Mouse (Mus musculus): ENCODE measurements around the gene Stk39. TPM values are rescaled to one million over a fixed set of nuclear protein-coding genes. Genes with fewer than 3 reads are reported as not detected.
A peak's percentile ranks its signal among the peaks of the same experiment; 100 is the strongest.

Gene Stk39
- total RNA-seq (2012; rRNA removed) = 3.2 and 5.0 TPM in 2 replicates

DNA sequence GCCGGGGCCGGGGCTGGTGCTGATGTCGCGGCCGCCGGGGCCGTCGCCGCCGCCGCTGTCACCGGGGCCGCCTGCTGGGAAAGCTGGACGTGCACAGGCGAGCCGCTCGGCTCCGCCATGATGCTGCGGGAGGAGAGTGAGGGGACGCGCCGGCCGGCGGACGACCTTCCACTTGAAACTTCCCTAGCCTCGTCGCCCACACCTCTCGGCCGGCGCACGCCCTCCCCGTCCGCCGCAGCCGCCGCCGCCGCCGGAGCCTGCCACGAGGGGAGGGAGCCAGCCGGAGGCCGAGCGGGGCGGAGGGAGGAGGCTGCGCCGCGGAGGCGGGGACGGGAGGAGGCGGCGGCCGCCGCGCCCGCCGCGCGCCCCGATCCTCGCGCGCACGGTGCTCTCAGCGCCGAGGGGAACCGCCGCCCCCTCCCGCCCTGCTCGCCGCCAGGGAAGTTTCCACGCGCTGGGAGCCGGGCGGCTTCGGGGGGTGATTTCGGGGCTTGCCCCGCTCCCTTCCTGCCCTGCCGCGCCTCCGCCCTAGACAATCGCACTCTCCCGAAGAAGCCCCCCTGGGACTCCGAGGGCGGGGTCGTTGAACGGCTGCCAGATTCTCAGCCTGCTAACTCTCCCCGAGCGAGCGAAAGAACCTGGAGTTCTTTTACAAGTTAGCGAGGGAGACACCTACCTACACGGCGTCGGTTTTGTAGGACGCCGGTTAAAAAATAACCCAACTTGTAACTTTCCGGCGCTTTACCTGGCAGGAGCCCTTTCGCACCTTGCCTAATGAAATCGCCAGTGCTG is at the start of gene Stk39:
Gene Stk39 (minus strand): TSS at position 510 of the 792 bp plus-strand sequence.
- Histone ChIP-seq H3K4me1 (ENCODE audit: control insufficient read depth in 2 of 2, insufficient read depth in 2 of 2, low read length in 2 of 2, poor library complexity in 1 of 2) (no peaks in the 10 kb centered on the region), H3K9me3 (ENCODE audit: control insufficient read depth, insufficient read depth, low read depth, low read length) (no peaks in the 10 kb centered on the region), H3K4me3 (ENCODE audit: insufficient read depth in 1 of 2, low read depth in 1 of 2, low read length in 2 of 2, poor library complexity in 1 of 2, severe bottlenecking in 1 of 2) (peak within 1 kb of the TSS; percentile 70 to 86), H3K27ac (ENCODE audit: insufficient read depth, low read depth, low read length, poor library complexity, severe bottlenecking) (no peak within 1 kb of the TSS), H3K9ac (ENCODE audit: insufficient read depth, low read depth, low read length, poor library complexity, severe bottlenecking) (peak within 1 kb of the TSS; percentile 73), H3K36me3 (ENCODE audit: control insufficient read depth, insufficient read depth, low read length, poor library complexity, severe bottlenecking) (no peaks in the 10 kb centered on the region)
- in situ Hi-C loops (cut with MboI; ENCODE audit: low sequenced_read_pairs in 2 of 2, unreplicated experiment in 2 of 2) = no loop called here
- peak; percentile 59 for DNase-seq (ENCODE audit: low read depth, low spot score)
- TF ChIP-seq CHD2 (IDR thresholded peaks at IDR 0.05; ENCODE audit: low read depth, low read length) = no peak
- no peak for TF ChIP-seq HCFC1 (IDR thresholded peaks at IDR 0.05; ENCODE audit: borderline replicate concordance, insufficient read depth, low read length)
- no peak for TF ChIP-seq ZNF384 (IDR thresholded peaks at IDR 0.05; ENCODE audit: low read depth, low read length)
- TF ChIP-seq ZC3H11A (IDR thresholded peaks at IDR 0.05; ENCODE audit: borderline replicate concordance, low read depth, low read length) = no peak
- TF ChIP-seq MAFK (IDR thresholded peaks at IDR 0.05; ENCODE audit: insufficient read depth, low read depth, low read length) = no peak

DNA sequence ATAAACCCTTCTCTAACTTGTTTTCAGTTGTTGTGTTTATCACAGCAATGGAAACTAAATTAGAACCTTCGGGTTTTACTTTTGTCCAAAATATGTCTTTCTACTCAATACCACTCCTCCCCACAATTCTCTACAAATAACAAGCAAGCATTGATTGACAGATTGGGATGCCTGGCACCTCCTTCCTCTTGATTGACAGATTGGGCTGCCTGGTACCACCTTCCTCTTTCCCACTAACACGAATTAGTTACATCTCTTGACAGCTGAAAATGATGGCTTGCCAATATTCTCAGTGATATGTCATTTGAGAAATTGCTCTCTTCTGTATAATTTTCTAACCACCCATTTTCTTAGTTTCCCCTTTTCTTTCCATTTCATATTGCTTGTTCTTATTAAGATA is 43.3 kb upstream of the Stk39 start:
- DNase-seq (ENCODE audit: low read depth, low spot score) = no peak
- TF ChIP-seq ZNF384 (IDR thresholded peaks at IDR 0.05; ENCODE audit: low read depth, low read length) = no peak
- TF ChIP-seq MAFK (IDR thresholded peaks at IDR 0.05; ENCODE audit: insufficient read depth, low read depth, low read length) = no peak
- TF ChIP-seq ZC3H11A (IDR thresholded peaks at IDR 0.05; ENCODE audit: borderline replicate concordance, low read depth, low read length) = no peak
- no peak for TF ChIP-seq CHD2 (IDR thresholded peaks at IDR 0.05; ENCODE audit: low read depth, low read length)
- TF ChIP-seq HCFC1 (IDR thresholded peaks at IDR 0.05; ENCODE audit: borderline replicate concordance, insufficient read depth, low read length) = no peak
- in situ Hi-C loops (cut with MboI; ENCODE audit: low sequenced_read_pairs in 2 of 2, unreplicated experiment in 2 of 2) = no loop called here

DNA sequence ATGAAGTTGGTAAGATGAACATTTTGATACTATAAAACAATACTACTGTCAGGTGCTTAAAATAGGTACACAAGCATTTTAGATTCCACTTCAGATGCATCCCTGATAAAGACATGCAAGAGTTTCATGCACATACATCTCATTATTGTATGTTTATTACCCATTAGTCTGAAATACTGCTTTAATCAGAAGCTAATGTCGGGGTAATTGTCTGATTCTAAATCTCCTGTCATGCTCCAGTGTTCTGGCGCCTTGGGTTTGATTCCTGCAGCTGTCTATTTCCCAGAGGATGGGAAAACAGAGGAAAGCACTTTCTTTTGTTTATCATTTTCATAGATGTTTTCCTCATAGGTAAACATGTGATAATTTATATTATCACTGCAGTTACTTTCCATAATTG is 31.1 kb upstream of the Stk39 start:
- no peak for DNase-seq (ENCODE audit: low read depth, low spot score)
- TF ChIP-seq ZC3H11A (IDR thresholded peaks at IDR 0.05; ENCODE audit: borderline replicate concordance, low read depth, low read length) (no peak), MAFK (IDR thresholded peaks at IDR 0.05; ENCODE audit: insufficient read depth, low read depth, low read length) (no peak)
- Histone ChIP-seq H3K9me3 (ENCODE audit: control insufficient read depth, insufficient read depth, low read depth, low read length) (no peaks in the 10 kb centered on the region), H3K4me1 (ENCODE audit: control insufficient read depth in 2 of 2, insufficient read depth in 2 of 2, low read length in 2 of 2, poor library complexity in 1 of 2) (no peaks in the 10 kb centered on the region), H3K9ac (ENCODE audit: insufficient read depth, low read depth, low read length, poor library complexity, severe bottlenecking) (no peak overlapping the region), H3K27ac (ENCODE audit: insufficient read depth, low read depth, low read length, poor library complexity, severe bottlenecking) (no peak overlapping the region), H3K4me3 (ENCODE audit: insufficient read depth in 1 of 2, low read depth in 1 of 2, low read length in 2 of 2, poor library complexity in 1 of 2, severe bottlenecking in 1 of 2) (no peak overlapping the region), H3K36me3 (ENCODE audit: control insufficient read depth, insufficient read depth, low read length, poor library complexity, severe bottlenecking) (no peaks in the 10 kb centered on the region)
- in situ Hi-C loops (cut with MboI; ENCODE audit: low sequenced_read_pairs in 2 of 2, unreplicated experiment in 2 of 2) = no loop called here

More for the DNA sequence above, 43.3 kb upstream of the Stk39 start:
- Histone ChIP-seq H3K9me3 (ENCODE audit: control insufficient read depth, insufficient read depth, low read depth, low read length) (no peaks in the 10 kb centered on the region), H3K27ac (ENCODE audit: insufficient read depth, low read depth, low read length, poor library complexity, severe bottlenecking) (no peak overlapping the region), H3K4me1 (ENCODE audit: control insufficient read depth in 2 of 2, insufficient read depth in 2 of 2, low read length in 2 of 2, poor library complexity in 1 of 2) (no peaks in the 10 kb centered on the region), H3K4me3 (ENCODE audit: insufficient read depth in 1 of 2, low read depth in 1 of 2, low read length in 2 of 2, poor library complexity in 1 of 2, severe bottlenecking in 1 of 2) (no peak overlapping the region), H3K36me3 (ENCODE audit: control insufficient read depth, insufficient read depth, low read length, poor library complexity, severe bottlenecking) (no peaks in the 10 kb centered on the region), H3K9ac (ENCODE audit: insufficient read depth, low read depth, low read length, poor library complexity, severe bottlenecking) (no peak overlapping the region)

DNA sequence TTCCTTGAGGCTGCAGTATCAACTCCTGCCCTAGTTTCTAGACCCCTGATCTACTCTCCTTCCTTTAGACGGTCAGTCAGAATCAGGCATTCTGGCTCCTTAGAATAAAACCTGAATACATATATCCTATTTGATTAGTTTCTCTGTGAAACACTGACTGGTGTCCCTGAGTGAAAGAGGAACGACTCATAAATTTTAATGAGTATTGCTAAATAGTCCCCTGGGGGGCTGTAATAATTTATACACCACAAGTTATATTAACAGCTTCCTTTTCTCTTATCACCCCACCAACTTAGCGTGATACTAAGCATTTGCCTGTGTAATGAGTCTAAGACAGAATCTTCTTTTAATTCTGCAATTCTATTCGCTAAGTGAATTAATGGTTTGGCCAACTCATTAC is 30.7 kb upstream of the Stk39 start:
- no peak for DNase-seq (ENCODE audit: low read depth, low spot score)
- TF ChIP-seq MAFK (IDR thresholded peaks at IDR 0.05; ENCODE audit: insufficient read depth, low read depth, low read length) = no peak
- no peak for TF ChIP-seq CHD2 (IDR thresholded peaks at IDR 0.05; ENCODE audit: low read depth, low read length)
- no peak for TF ChIP-seq HCFC1 (IDR thresholded peaks at IDR 0.05; ENCODE audit: borderline replicate concordance, insufficient read depth, low read length)
- TF ChIP-seq ZC3H11A (IDR thresholded peaks at IDR 0.05; ENCODE audit: borderline replicate concordance, low read depth, low read length) = no peak
- TF ChIP-seq ZNF384 (IDR thresholded peaks at IDR 0.05; ENCODE audit: low read depth, low read length) = no peak
- in situ Hi-C loops (cut with MboI; ENCODE audit: low sequenced_read_pairs in 2 of 2, unreplicated experiment in 2 of 2) = no loop called here
- no peak overlapping the region for H3K9ac ChIP-seq (ENCODE audit: insufficient read depth, low read depth, low read length, poor library complexity, severe bottlenecking)
- no peak overlapping the region for H3K27ac ChIP-seq (ENCODE audit: insufficient read depth, low read depth, low read length, poor library complexity, severe bottlenecking)
- H3K4me1 ChIP-seq (ENCODE audit: control insufficient read depth in 2 of 2, insufficient read depth in 2 of 2, low read length in 2 of 2, poor library complexity in 1 of 2) = no peaks in the 10 kb centered on the region
- H3K4me3 ChIP-seq (ENCODE audit: insufficient read depth in 1 of 2, low read depth in 1 of 2, low read length in 2 of 2, poor library complexity in 1 of 2, severe bottlenecking in 1 of 2) = no peak overlapping the region
- H3K9me3 ChIP-seq (ENCODE audit: control insufficient read depth, insufficient read depth, low read depth, low read length) = no peaks in the 10 kb centered on the region
- H3K36me3 ChIP-seq (ENCODE audit: control insufficient read depth, insufficient read depth, low read length, poor library complexity, severe bottlenecking) = no peaks in the 10 kb centered on the region

All from ES-E14 (cell line).